Mouse (Mus musculus) layer of hippocampus, adult 2 months (tissue): Measurements from ENCODE around the gene Ppp1r3d. TPM values are rescaled to one million over a fixed set of nuclear protein-coding genes. Genes with fewer than 3 reads are reported as not detected.

Experiments
- DNase-seq, 2 experiments: peaks; one replicate each; pipeline ENCODE4 v3.0.0; 2022; ENCODE audit warnings: low spot score in 2 of 2
- H3K27ac ChIP-seq: fragments of 200-600 bp; 2 replicates; pipeline ENCODE4 v1.8.1; 2022
- H3K4me3 ChIP-seq: fragments of 200-600 bp; 2 replicates; pipeline ENCODE4 v1.8.1; 2022; ENCODE audit warnings: mild to moderate bottlenecking
- CTCF ChIP-seq: fragments of 200-600 bp; conservative IDR thresholded peaks from 2 replicates; pipeline ENCODE4 v1.8.1; 2022; ENCODE audit warnings: antibody characterized with exemption, mild to moderate bottlenecking, moderate library complexity
- long read RNA-seq, 2 experiments: library from polyadenylated mRNA; stranded (forward); transcript quantifications; one replicate each; pipeline ENCODE4 v2.0.0; 2021; ENCODE audit warnings: borderline mapping rate in 2 of 2
- total RNA-seq, 2 experiments: library from RNA; stranded (reverse); gene quantifications; 2 replicates each; pipeline ENCODE4 v1.2.3; 2021

The Ppp1r3d gene
- 1 to 10 TPM; 5.1 to 6.1 TPM for total RNA-seq
- long read RNA-seq, experiment 1, partial matches to known transcripts: 0 of 4 reads
- long read RNA-seq, experiment 1, other reads (novel, unspliced or antisense): 0 of 4 reads
- long read RNA-seq, experiment 2, transcript Ppp1r3d-201 (1 exons, 3,267 nt): major isoform, 6 of 6 reads
- long read RNA-seq, experiment 2, partial matches to known transcripts: 0 of 6 reads
- long read RNA-seq, experiment 2, other reads (novel, unspliced or antisense): 0 of 6 reads

GRCm38 (mm10) chr2:178414261-178415149 lies at the start of gene Ppp1r3d, which contains the start of gene Fam217b:
Ppp1r3d (minus strand) TSS chr2:178414472.
Fam217b (plus strand) TSS chr2:178414524.
- peak; percentile 44 to 59 for DNase-seq
- peak within 1 kb of the TSS; percentile 93 for H3K27ac ChIP-seq
- H3K4me3 ChIP-seq: peak within 1 kb of the TSS; percentile 85
- TF ChIP-seq CTCF: peak; percentile 21; the same call in 1 of the 2 replicates

DNA sequence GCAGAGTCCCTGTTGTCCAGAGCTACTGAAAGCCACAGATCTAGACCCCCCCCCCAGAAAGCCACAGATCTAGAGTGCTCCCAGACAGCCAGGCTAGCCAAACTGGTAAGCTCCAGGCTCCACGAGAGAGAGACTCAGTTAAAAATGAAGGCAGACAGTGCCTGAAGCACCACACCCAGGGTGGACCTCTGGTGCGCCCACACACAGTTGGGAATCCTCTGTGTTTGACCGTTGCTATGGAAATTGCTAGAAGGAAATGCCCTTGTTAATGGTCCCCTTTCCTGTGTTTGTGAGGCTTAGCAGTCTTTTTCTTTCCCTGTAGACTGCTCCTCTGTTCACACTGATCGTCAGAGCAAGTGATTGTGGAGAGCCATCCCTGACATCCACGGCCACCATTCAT lies 46.1 kb upstream of the Ppp1r3d start:
- no peak for DNase-seq
- no peak for TF ChIP-seq CTCF
- Histone ChIP-seq H3K27ac (no peak overlapping the region), H3K4me3 (no peak overlapping the region)

GRCm38 (mm10) chr2:178457414-178457813 lies 43.1 kb upstream of the Ppp1r3d start:
- DNase-seq: no peak
- H3K27ac ChIP-seq: no peak overlapping the region
- H3K4me3 ChIP-seq: no peak overlapping the region
- TF ChIP-seq CTCF: no peak

DNA sequence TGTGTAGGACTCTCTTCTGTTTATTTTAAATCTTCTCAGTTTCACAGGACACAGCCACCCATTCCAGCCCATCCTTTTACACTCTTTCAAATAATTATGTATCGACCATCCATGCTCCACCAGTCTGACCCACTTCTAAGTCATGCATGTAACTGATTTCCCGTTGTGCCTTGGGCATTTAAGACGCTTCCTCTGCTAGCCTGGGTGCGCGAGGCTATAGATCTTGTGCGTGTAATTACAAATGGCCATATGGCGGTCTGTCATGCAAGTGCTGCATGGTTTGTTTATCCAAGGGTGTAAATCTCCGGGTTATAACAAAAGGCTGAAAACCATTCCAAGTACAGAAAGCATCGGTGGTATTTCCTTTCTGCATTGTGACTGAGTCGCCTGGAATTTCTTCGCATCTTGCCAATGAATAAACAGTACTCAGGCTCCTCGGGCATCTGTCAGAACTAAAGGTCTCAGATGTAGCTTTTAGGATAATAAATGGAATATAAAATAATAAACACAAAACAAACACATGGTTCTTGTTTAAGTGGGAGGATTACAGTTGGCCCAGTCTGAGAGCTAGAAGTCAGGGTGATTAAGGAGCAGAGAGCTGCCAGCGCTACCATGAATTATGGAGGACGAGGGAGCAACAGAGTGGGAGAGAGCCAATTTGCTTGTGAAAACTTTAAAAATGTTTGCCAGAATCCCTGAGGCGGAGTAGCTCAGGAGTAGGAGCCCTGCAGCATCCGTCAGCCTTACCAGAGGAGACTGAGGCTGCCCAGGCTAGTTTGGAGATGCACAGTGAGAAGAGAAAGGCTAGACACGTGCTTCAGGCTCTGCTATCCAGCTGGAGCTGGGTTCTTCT lies 40.6 kb upstream of the Ppp1r3d start:
- TF ChIP-seq CTCF: no peak
- peak; percentile 15 to 16 for DNase-seq

GRCm38 (mm10) chr2:178450961-178451360 lies 36.7 kb upstream of the Ppp1r3d start:
- DNase-seq: no peak
- no peak overlapping the region for H3K4me3 ChIP-seq

More for the DNA sequence above, 40.6 kb upstream of the Ppp1r3d start:
- Histone ChIP-seq H3K27ac (no peak overlapping the region), H3K4me3 (no peak overlapping the region)

DNA sequence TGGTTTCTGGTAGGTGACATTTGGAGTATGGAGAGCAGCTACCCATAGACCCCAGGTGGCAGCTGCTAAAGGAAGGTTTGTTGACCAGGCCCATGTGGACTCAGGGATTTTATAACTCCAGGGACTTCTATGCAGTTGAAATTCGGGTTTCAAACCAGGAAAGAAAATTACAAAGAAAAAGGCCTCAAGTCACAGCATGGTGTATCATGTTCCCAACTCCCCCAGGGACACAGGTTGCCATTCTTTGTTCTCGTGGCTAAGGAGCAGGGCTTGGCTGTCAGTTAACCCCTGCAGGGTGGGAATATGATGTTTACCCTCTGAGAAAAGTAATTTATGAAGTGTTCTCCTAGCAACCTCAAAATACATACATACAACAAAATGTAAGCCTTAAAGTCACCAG lies 36.0 kb upstream of the Ppp1r3d start:
- no peak overlapping the region for H3K4me3 ChIP-seq
- no peak for TF ChIP-seq CTCF
- no peak for DNase-seq

More at GRCm38 (mm10) chr2:178450961-178451360, 36.7 kb upstream of the Ppp1r3d start:
- TF ChIP-seq CTCF: no peak
- no peak overlapping the region for H3K27ac ChIP-seq

DNA sequence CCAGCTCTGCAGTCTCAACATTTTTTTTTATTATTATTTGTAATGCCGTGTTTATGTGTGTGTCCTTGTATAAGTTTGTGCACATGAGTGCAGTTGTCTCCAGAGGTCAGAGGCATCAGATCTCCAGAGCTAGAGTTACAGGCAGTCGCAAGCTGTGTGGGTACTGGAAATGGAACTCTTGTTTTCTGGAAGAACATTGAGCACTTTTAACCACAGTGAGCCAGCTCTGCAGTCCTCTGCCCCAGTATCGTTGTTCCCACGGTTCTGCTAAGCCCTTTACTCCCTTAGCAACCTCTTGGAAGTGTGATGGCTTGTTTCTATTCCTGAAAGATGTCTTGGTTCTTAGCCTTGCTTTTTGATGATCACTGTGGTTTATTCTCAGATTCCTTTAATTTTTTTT lies 35.1 kb upstream of the Ppp1r3d start:
- TF ChIP-seq CTCF: no peak
- H3K4me3 ChIP-seq: no peak overlapping the region
- H3K27ac ChIP-seq: no peak overlapping the region
- no peak for DNase-seq

More for the DNA sequence above, 36.0 kb upstream of the Ppp1r3d start:
- H3K27ac ChIP-seq: no peak overlapping the region

GRCm38 (mm10) chr2:178437311-178437710 lies 23.0 kb upstream of the Ppp1r3d start:
- DNase-seq: peak in 1 of 2 experiments; percentile 48
- no peak overlapping the region for H3K27ac ChIP-seq
- TF ChIP-seq CTCF: no peak

GRCm38 (mm10) chr2:178433903-178434302 lies 19.6 kb upstream of the Ppp1r3d start:
- H3K27ac ChIP-seq: no peak overlapping the region
- no peak for DNase-seq
- H3K4me3 ChIP-seq: no peak overlapping the region
- no peak for TF ChIP-seq CTCF

More at GRCm38 (mm10) chr2:178437311-178437710, 23.0 kb upstream of the Ppp1r3d start:
- no peak overlapping the region for H3K4me3 ChIP-seq

DNA sequence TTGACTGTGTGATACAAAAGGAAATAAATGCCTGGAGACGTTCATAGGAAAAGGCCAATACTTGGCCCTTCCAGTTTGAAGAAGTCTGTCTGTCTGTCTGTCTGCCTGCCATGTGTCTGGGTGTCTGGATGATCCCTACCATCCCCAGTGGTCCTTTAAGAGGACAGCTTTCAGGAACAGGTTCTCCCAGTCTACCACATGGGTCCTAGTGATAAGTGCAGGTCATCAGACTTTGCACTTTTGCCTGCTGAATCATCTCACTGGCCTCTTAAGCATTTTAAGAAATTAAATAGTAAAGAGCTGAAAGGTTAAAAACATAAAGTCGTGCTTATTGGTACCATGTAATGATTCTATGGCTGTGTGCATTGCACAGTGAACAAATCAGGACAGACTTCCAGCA lies 19.2 kb upstream of the Ppp1r3d start:
- no peak overlapping the region for H3K4me3 ChIP-seq
- no peak overlapping the region for H3K27ac ChIP-seq
- no peak for DNase-seq
- TF ChIP-seq CTCF: no peak

- TF ChIP-seq CTCF: no peak
- H3K27ac ChIP-seq: no peak within 1 kb of the TSS
- DNase-seq: no peak
- H3K4me3 ChIP-seq: no peak within 1 kb of the TSS
Observed at GRCm38 (mm10) chr2:178430231-178430630, 16.0 kb upstream of the Ppp1r3d start, which contains the start of gene Cdh26. Cdh26 (plus strand) TSS chr2:178430531.

- no peak for DNase-seq
- TF ChIP-seq CTCF: no peak
- Histone ChIP-seq H3K4me3 (no peak overlapping the region), H3K27ac (no peak overlapping the region)
Observed at GRCm38 (mm10) chr2:178429426-178429825, 15.2 kb upstream of the Ppp1r3d start.
